ENCODE assay signal across 28 mouse cellular contexts in genomic region chr16:20192043-20192442, GRCm38 (mm10). TPM values are rescaled to one million over a fixed set of nuclear protein-coding genes. Genes with fewer than 3 reads are reported as not detected.
DNase-seq lines count a peak whose midpoint lies in the region; ATAC-seq and TF ChIP-seq lines count a peak whose summit lies in the region.
"Had no signal": no experiment of that assay in that cellular context is flagged by ENCODE, and none has a peak within 500 bp of the region (broad histone marks: within the 10 kb centered on the region; RNA-seq: fewer than 3 reads in every experiment).

No protein-coding gene starts in this region.

- no peaks in the 10 kb centered on the region for H3K27me3 ChIP-seq in CH12.LX (replicated peaks)
- H3K27me3 ChIP-seq in hindbrain, embryonic 12.5 days: no peaks in the 10 kb centered on the region
- H3K27me3 ChIP-seq: heart, embryonic 15.5 days; hindbrain, embryonic 15.5 days; limb, embryonic 13.5 days; liver, embryonic 13.5 days; neural tube, embryonic 15.5 days; stomach, embryonic 15.5 days had no signal

- no peak for TF ChIP-seq RAD21 in CH12.LX (IDR thresholded peaks at IDR 0.05; ENCODE audit: low read depth, low read length)

- H3K9me3 ChIP-seq in CH12.LX (replicated peaks; ENCODE audit: low read length): no peaks in the 10 kb centered on the region
- H3K9me3 ChIP-seq in hindbrain, embryonic 12.5 days (replicated peaks): no peaks in the 10 kb centered on the region
- H3K9me3 ChIP-seq: heart, embryonic 15.5 days; hindbrain, embryonic 15.5 days; limb, embryonic 13.5 days; liver, embryonic 13.5 days; midbrain, embryonic 10.5 days; neural tube, embryonic 15.5 days; stomach, embryonic 15.5 days had no signal

- peaks cover 0 to 2% of the 10 kb centered on the region in 2 experiments; a peak in 1 of 4 replicates for H3K4me1 ChIP-seq in CH12.LX (ENCODE audit: control insufficient read depth in 1 of 2, insufficient read depth in 2 of 2)
- no peaks in the 10 kb centered on the region for H3K4me1 ChIP-seq in hindbrain, embryonic 12.5 days
- H3K4me1 ChIP-seq: heart, embryonic 15.5 days; hindbrain, embryonic 15.5 days; limb, embryonic 13.5 days; midbrain, embryonic 10.5 days; neural tube, embryonic 15.5 days; stomach, embryonic 15.5 days had no signal

- H3K4me2 ChIP-seq in CH12.LX (ENCODE audit: insufficient read depth, low read depth, poor library complexity, severe bottlenecking): no peak overlapping the region
- H3K4me2 ChIP-seq in hindbrain, embryonic 12.5 days (replicated peaks): no peak overlapping the region
- H3K4me2 ChIP-seq: heart, embryonic 15.5 days; hindbrain, embryonic 15.5 days; limb, embryonic 13.5 days; liver, embryonic 13.5 days; lung, embryonic 14.5 days; neural tube, embryonic 15.5 days; stomach, embryonic 15.5 days had no signal

- in situ Hi-C loops in CH12.LX (cut with MboI; ENCODE audit: low pct_ligation_motif_present, low pct_unique_long_range_greater_than_20kb, low sequenced_read_pairs): no loop called here

- peak; percentile 17 for DNase-seq in adrenal gland, adult 2 months
- no peak for DNase-seq in adrenal gland, postnatal 25 days
- DNase-seq in CH12.LX (ENCODE audit: extremely low read depth): peak; percentile 10
- DNase-seq in large intestine, adult 2 months (ENCODE audit: low read depth, low spot score): peak; percentile 37
- DNase-seq in neural tube, embryonic 10.5 days (ENCODE audit: extremely low spot score, low spot score): no peak
- DNase-seq: adrenal gland, postnatal 36 days; cerebellum, adult 9-11 months; forebrain, postnatal 0 days; gastrocnemius, postnatal 25 days; heart, postnatal 36 days; kidney, adult 11 months; liver, embryonic 13.5 days; lung, embryonic 14.5 days; lung, postnatal 36 days; right cerebral cortex, adult 18-20 months; thymus, adult 18-20 months; thymus, postnatal 36 days had no signal

- dilution Hi-C loops in CH12.LX (cut with MboI; ENCODE audit: extremely low pct_ligation_motif_present, extremely low pct_unique_long_range_greater_than_20kb, low sequenced_read_pairs): no loop called here

- no peak overlapping the region for H3K27ac ChIP-seq in CH12.LX (ENCODE audit: insufficient read depth, low read depth)
- H3K27ac ChIP-seq in hindbrain, embryonic 12.5 days: no peak overlapping the region
- H3K27ac ChIP-seq: heart, embryonic 15.5 days; hindbrain, embryonic 15.5 days; limb, embryonic 13.5 days; liver, embryonic 13.5 days; midbrain, embryonic 10.5 days; neural tube, embryonic 15.5 days; stomach, embryonic 15.5 days had no signal

- H3K79me2 ChIP-seq in CH12.LX (replicated peaks; ENCODE audit: control insufficient read depth, extremely low read depth, insufficient read depth, poor library complexity, severe bottlenecking): no peaks in the 10 kb centered on the region

- peak; percentile 22; the same call in 1 of the 2 replicates for ATAC-seq in granulocyte monocyte progenitor cell, adult 5-6 weeks (replicated peaks; ENCODE audit: poor library complexity, severe bottlenecking)
- ATAC-seq in monocyte, adult 5-6 weeks (replicated peaks; ENCODE audit: insufficient number of reproducible peaks, low FRiP score, low TSS enrichment, poor library complexity, severe bottlenecking): no peak
- ATAC-seq in hindbrain, embryonic 12.5 days (ENCODE audit: low FRiP score): no peak
- ATAC-seq: CD4-positive, CD25-positive, alpha-beta regulatory T cell, adult 4 months; forebrain, postnatal 0 days; midbrain, embryonic 16.5 days had no signal

- peaks cover 61 to 92% of the 10 kb centered on the region in 2 experiments for H3K36me3 ChIP-seq in CH12.LX (replicated peaks in 1 of 2; ENCODE audit: control insufficient read depth in 1 of 2, insufficient read depth in 1 of 2, low read length in 1 of 2)
- peaks cover 80% of the 10 kb centered on the region for H3K36me3 ChIP-seq in hindbrain, embryonic 12.5 days

- TF ChIP-seq EP300 in CH12.LX (IDR thresholded peaks at IDR 0.05; ENCODE audit: low read length): no peak

- TF ChIP-seq POLR2A in CH12.LX (IDR thresholded peaks at IDR 0.05; ENCODE audit: low read depth, low read length): no peak

- no peak for TF ChIP-seq CTCF in CH12.LX (conservative IDR thresholded peaks at IDR 0.05 in 1 of 2, IDR thresholded peaks at IDR 0.05 in 1 of 2; ENCODE audit: low read depth in 2 of 2, low read length in 2 of 2)

- no peak overlapping the region for H3K9ac ChIP-seq in CH12.LX (ENCODE audit: insufficient read depth, low read depth)
- no peak overlapping the region for H3K9ac ChIP-seq in hindbrain, embryonic 12.5 days
- H3K9ac ChIP-seq: forebrain, postnatal 0 days; heart, embryonic 15.5 days; hindbrain, embryonic 15.5 days; limb, embryonic 13.5 days; liver, embryonic 13.5 days; lung, embryonic 14.5 days; neural tube, embryonic 15.5 days; stomach, embryonic 15.5 days had no signal

- no peak overlapping the region for H3K4me3 ChIP-seq in CH12.LX (replicated peaks in 1 of 3; ENCODE audit: low read depth in 2 of 3, low read length in 2 of 3, poor library complexity in 1 of 3)
- H3K4me3 ChIP-seq in hindbrain, embryonic 12.5 days: no peak overlapping the region
- H3K4me3 ChIP-seq: heart, embryonic 15.5 days; hindbrain, embryonic 15.5 days; limb, embryonic 13.5 days; liver, embryonic 13.5 days; midbrain, embryonic 10.5 days; neural tube, embryonic 15.5 days; stomach, embryonic 15.5 days had no signal

TF ChIP-seq in CH12.LX, 34 proteins besides CTCF, POLR2A, EP300 and RAD21:
- no peak for TF ChIP-seq CHD1 (IDR thresholded peaks at IDR 0.05; ENCODE audit: low read depth, low read length)
- TF ChIP-seq JUN (IDR thresholded peaks at IDR 0.05; ENCODE audit: insufficient read depth, low read depth, low read length): no peak
- no peak for TF ChIP-seq SIN3A (IDR thresholded peaks at IDR 0.05; ENCODE audit: low read length)
- no peak for TF ChIP-seq MEF2A (IDR thresholded peaks at IDR 0.05; ENCODE audit: borderline replicate concordance, low read depth, low read length)
- no peak for TF ChIP-seq ELF1 (IDR thresholded peaks at IDR 0.05; ENCODE audit: low read depth, low read length)
- TF ChIP-seq UBTF (IDR thresholded peaks at IDR 0.05; ENCODE audit: low read depth, low read length): no peak
- TF ChIP-seq TCF12 (IDR thresholded peaks at IDR 0.05; ENCODE audit: low read depth, low read length): no peak
- TF ChIP-seq ZNF384 (IDR thresholded peaks at IDR 0.05; ENCODE audit: low read depth, low read length): no peak
- TF ChIP-seq NELFE (IDR thresholded peaks at IDR 0.05; ENCODE audit: low read depth, low read length): no peak
- TF ChIP-seq USF2 (conservative IDR thresholded peaks at IDR 0.05; ENCODE audit: low read depth, low read length): no peak
- TF ChIP-seq MAFK (IDR thresholded peaks at IDR 0.05; ENCODE audit: insufficient replicate concordance, low read length): no peak
- TF ChIP-seq ZC3H11A (IDR thresholded peaks at IDR 0.05; ENCODE audit: low read depth, low read length): no peak
- TF ChIP-seq MYC (IDR thresholded peaks at IDR 0.05; ENCODE audit: low read depth, low read length): no peak
- no peak for TF ChIP-seq SMC3 (IDR thresholded peaks at IDR 0.05; ENCODE audit: low read depth, low read length)
- no peak for TF ChIP-seq ETS1 (conservative IDR thresholded peaks at IDR 0.05; ENCODE audit: low read depth, low read length)
- no peak for TF ChIP-seq MXI1 (IDR thresholded peaks at IDR 0.05; ENCODE audit: low read depth, low read length)

RNA-seq across cellular contexts. Expression of gene Map6d1, which starts 49.1 kb away (rescaled TPM):
- total RNA-seq in adrenal gland, adult 2 months (2021): 10 to 100 TPM in 1 of 2 experiments, 1 to 10 TPM in 1; 1.1 to 10.2 TPM
- 7.8 and 11.2 TPM in 2 replicates for polyA plus RNA-seq in adrenal gland, adult 2 months (2012; rRNA removed)
- 10.7 and 15.1 TPM in 2 replicates for total RNA-seq in adrenal gland, postnatal 25 days (2021)
- total RNA-seq in CH12.LX (2012; rRNA removed) (0.04 and 0.08 TPM in 2 replicates), CH12.LX (2014; rRNA removed) (not detected in 2 replicates)
- 0.15 and 0.20 TPM in 2 replicates for polyA plus RNA-seq in CH12.LX (2012; ENCODE audit: insufficient read length, low read depth)
- total RNA-seq in granulocyte monocyte progenitor cell, adult 5-6 weeks (2014; fragmentation: Nextera tagmentation): not detected in 2 replicates
- not detected in 2 replicates for total RNA-seq in granulocyte monocyte progenitor cell, adult 5-6 weeks (2017)
- polyA plus RNA-seq in large intestine, adult 2 months (2012; rRNA removed): 0.05 and 0.07 TPM in 2 replicates
- total RNA-seq in monocyte, adult 5-6 weeks (2017): not detected in 3 replicates
- 2.0 and 2.1 TPM in 2 replicates for polyA plus RNA-seq in hindbrain, embryonic 12.5 days (2016; fragmentation: Nextera tagmentation; extraction: Ambion mirVana)

RNA-seq across cellular contexts. Expression of gene Yeats2, which starts 51.2 kb away (rescaled TPM):
- 10 to 100 TPM; 24.8 to 33.7 TPM for total RNA-seq in adrenal gland, adult 2 months (2021)
- polyA plus RNA-seq in adrenal gland, adult 2 months (2012; rRNA removed): 16.6 and 20.4 TPM in 2 replicates
- 49.5 and 50.4 TPM in 2 replicates for total RNA-seq in adrenal gland, postnatal 25 days (2021)
- total RNA-seq in CH12.LX (2012; rRNA removed) (33.2 and 33.5 TPM in 2 replicates), CH12.LX (2014; rRNA removed) (23.6 and 24.0 TPM in 2 replicates)
- polyA plus RNA-seq in CH12.LX (2012; ENCODE audit: insufficient read length, low read depth): 37.1 and 42.6 TPM in 2 replicates
- total RNA-seq in granulocyte monocyte progenitor cell, adult 5-6 weeks (2014; fragmentation: Nextera tagmentation): 47.2 and 65.0 TPM in 2 replicates
- 25.9 and 30.5 TPM in 2 replicates for total RNA-seq in granulocyte monocyte progenitor cell, adult 5-6 weeks (2017)
- polyA plus RNA-seq in large intestine, adult 2 months (2012; rRNA removed): 7.3 and 14.2 TPM in 2 replicates
- total RNA-seq in monocyte, adult 5-6 weeks (2017): 17.9 to 31.5 TPM (median 22.6 TPM) in 3 replicates
- polyA plus RNA-seq in hindbrain, embryonic 12.5 days (2016; fragmentation: Nextera tagmentation; extraction: Ambion mirVana): 46.3 and 54.4 TPM in 2 replicates

Comparison
In these comparisons a context has a peak if more than half of its experiments do, and no peak if none do; other contexts are left out.
1. DNase-seq: peak in adrenal gland, adult 2 months (single experiment), CH12.LX (single experiment) and large intestine, adult 2 months (single experiment); none in adrenal gland, postnatal 25 days (single experiment) and neural tube, embryonic 10.5 days (single experiment).